Mouse (Mus musculus) cerebellum, adult 9-11 months (tissue): ENCODE measurements around the gene Slc2a13.
A peak's percentile ranks its signal among the peaks of the same experiment; 100 is the strongest.

ENCODE experiments used
- DNase-seq: peaks from one replicate; pipeline ENCODE4 v3.0.0; 2022

Slc2a13 gene

DNA sequence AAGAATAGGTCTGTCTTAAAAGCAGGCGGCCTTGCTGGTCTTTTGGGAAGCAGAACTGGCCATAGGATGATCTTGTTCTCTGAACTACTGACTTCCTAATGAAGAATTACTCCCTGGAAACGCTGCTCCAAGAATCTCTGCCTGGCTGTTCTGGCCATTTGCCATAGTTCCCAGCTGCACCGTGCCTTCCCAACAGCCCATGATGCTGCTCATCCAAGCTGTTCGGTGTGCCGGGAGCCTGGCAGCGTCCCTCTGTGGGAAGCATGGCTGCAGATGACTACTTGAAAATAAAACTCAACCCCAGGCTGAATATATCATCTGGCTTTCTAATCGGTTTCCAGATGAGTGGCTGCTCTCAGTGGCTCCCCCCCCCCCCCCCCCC is 199.9 kb downstream of the Slc2a13 start:
- DNase-seq: peak; percentile 83

GRCm38 (mm10) chr15:91372464-91373202 is 200.4 kb downstream of the Slc2a13 start:
- DNase-seq: peak; percentile 32

DNA sequence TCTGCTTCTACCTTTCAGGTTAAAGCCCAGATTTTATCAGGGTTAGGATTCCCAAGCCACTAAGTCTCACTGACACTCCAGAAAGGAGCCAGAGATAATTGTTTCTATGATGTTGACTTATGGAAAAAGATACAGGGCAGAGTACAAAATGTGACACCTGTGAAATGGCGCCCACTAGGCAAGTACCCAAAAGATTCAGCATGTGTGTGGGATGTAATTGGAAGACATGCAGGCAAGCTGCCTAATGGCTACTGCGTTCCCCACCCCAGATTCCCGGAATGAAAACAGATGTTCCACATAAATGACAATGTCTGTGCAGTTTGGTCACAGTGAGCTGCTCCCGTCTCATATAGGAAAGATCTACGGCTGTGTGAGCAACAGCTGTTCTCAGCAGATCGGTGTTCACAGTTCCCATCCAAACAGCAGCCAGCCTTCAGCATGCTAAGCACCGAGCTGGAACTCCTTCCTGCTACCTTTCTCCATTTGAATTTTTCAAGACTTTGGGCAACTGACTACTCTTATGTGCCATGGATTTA is 201.1 kb downstream of the Slc2a13 start:
- DNase-seq: peak; percentile 27

DNA sequence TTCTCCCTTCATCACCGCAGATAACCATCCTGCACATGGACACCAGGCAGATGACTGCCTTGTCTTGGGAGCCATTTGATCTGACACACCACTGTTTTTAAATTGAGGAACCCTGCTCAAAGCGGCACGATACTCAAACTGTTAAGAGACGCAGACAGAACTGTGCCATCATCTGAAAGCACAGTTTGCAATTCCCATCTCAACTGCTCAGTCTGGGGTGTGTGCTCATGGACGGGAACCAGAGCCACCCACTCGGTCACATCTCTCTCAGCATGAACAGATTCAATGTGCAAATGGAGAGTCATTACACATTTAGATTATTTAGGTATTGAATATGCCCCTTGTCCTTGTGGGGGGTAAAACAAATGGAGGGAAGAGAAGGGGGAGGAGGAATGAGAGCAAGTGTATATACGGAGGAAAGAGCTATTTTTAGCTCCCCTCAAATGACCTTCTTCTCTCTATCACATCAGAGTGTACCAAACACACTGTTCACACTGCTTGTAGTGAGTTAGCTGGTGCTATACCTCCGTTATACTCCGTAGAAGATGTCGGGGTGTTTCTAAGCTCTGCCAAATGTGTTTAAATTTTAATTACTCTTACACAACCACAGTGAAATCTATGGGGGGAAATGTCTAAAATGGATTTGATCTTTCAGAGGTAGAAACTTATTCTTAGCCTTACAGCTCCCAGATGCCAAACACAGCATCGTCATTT is 203.2 kb downstream of the Slc2a13 start:
- no peak for DNase-seq

GRCm38 (mm10) chr15:91360495-91360894 is 212.6 kb downstream of the Slc2a13 start:
- DNase-seq: peak; percentile 31

DNA sequence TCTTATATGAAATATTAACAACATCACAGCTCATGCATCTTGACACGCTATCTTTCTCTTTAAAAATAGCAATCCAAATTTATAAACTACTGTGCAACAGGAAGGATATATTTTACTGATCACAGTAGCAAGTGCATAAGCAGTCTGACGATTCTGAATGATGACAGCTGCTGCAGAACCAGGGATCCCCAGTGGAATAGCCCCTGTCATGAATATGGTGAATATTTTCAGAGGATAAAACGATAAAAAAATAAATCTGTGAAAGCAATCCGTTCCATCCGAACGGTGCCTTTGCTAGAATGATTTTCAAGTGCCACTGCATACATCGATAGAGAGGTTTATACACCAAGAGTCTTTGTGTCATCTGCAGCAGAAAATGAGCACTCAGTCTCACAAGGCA is 222.1 kb downstream of the Slc2a13 start:
- no peak for DNase-seq

DNA sequence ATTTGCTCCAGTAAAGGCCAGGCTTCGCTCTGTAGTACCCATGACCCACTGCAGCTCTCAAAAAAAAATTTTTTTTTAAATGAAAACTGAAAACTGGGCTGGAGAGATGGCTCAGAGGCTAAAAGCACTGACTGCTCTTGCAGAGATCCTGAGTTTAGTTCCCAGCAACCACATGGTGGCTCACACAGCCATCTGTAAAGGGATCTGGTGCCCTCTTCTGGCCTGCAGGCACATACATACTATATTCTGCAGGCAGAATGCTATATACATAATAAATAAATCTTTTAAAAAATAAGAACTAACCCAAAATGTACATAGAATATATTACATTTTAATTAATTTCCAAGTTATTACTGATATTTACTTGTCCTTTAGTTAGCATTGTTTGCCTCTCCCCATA is 234.7 kb downstream of the Slc2a13 start:
- no peak for DNase-seq

GRCm38 (mm10) chr15:91334416-91334900 is 238.6 kb downstream of the Slc2a13 start:
- DNase-seq: no peak

GRCm38 (mm10) chr15:91327748-91328147 is 245.3 kb downstream of the Slc2a13 start:
- DNase-seq: no peak

GRCm38 (mm10) chr15:91327023-91327422 is 246.0 kb downstream of the Slc2a13 start:
- DNase-seq: no peak

GRCm38 (mm10) chr15:91319376-91319775 is 253.7 kb downstream of the Slc2a13 start:
- DNase-seq: no peak

DNA sequence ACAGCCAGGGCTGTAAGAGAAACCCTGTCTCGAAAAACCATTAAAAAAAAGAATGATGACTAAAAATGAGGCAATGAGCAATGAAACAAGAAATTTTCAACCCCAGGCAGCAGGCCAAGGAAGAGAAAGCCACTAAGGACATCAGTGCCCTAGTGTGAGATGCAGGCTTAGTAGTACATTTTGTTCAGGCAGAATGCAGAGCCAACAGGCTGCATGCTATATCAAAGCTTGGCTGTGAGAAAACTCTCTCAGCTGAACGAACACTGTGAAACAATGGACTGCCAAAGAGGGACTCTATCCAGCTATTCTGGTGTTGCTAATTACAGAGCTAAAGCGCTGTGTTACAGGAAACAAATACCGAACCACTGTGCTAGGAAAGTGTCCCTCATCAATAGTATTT is 256.1 kb downstream of the Slc2a13 start:
- DNase-seq: no peak

- DNase-seq: no peak
Observed at GRCm38 (mm10) chr15:91314402-91315318, 258.4 kb downstream of the Slc2a13 start.

- DNase-seq: no peak
Observed at GRCm38 (mm10) chr15:91304296-91304852, 268.7 kb downstream of the Slc2a13 start.

GRCm38 (mm10) chr15:91301366-91301765 is 271.7 kb downstream of the Slc2a13 start:
- DNase-seq: peak; percentile 75

- no peak for DNase-seq
Observed at GRCm38 (mm10) chr15:91299319-91299835, 273.7 kb downstream of the Slc2a13 start.

- DNase-seq: no peak
Observed at GRCm38 (mm10) chr15:91283418-91283817, 289.6 kb downstream of the Slc2a13 start.

DNA sequence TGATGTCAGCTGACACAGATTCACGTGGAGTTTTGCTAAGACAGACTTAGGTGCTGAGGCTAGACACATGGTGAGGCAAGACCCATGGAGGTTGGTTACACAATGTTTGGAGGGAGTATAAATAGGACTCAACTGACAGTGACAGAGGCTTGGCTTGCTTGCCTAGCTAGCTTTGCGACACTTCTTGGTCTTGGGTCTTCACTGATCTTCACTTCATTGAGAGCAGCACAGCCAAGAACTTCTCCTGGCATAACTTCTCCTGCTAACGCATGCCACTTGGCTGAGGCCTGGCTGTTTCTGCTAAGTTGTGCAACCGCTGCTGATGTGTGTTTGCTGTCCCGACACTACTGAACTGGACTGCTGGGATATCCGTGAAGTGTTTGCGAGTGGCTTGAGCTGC is 290.2 kb downstream of the Slc2a13 start:
- DNase-seq: no peak

GRCm38 (mm10) chr15:91281521-91281920 is 291.5 kb downstream of the Slc2a13 start:
- no peak for DNase-seq

GRCm38 (mm10) chr15:91279571-91279970 is 293.5 kb downstream of the Slc2a13 start:
- no peak for DNase-seq

- no peak for DNase-seq
Observed at GRCm38 (mm10) chr15:91275961-91276360, 297.1 kb downstream of the Slc2a13 start.

DNA sequence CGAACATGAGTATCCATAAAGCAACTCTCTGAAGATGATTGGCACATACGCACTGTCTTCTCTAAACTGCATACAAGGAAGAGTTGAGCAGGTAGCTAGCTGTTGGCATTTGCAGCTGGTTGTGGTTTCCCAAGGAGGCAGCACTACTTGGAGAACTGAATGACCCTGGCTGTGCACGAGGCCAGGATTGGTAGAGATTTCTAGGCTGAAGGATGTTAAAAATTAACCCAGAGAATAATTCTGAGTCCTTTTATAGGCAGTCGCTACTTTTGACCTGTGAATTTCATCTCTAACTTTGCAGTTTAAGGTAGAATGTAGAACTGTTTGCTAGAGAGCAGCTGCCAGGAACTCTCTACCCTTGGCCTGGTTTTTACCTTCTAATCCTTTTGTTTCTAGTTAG is 304.5 kb downstream of the Slc2a13 start:
- DNase-seq: no peak
